Mouse (Mus musculus) ES-E14 (cell line): ENCODE data around the gene Fam8a1. TPM values are rescaled to one million over a fixed set of nuclear protein-coding genes. Genes with fewer than 3 reads are reported as not detected.

Experiments used
- DNase-seq: peaks from one replicate; pipeline ENCODE4 v3.0.0-alpha.2; 2013; ENCODE audit warnings: low read depth, low spot score
- H3K27ac ChIP-seq: 2 replicates; pipeline ENCODE4 v1.5.1; 2012; ENCODE audit warnings: low read depth, mild to moderate bottlenecking, low read length, moderate library complexity, mixed read lengths; ENCODE audit not compliant: poor library complexity, insufficient read depth, severe bottlenecking
- H3K36me3 ChIP-seq: 2 replicates; pipeline ENCODE4 v1.6.1; 2012; ENCODE audit warnings: mild to moderate bottlenecking, low read length, moderate library complexity, mixed read lengths; ENCODE audit not compliant: control insufficient read depth, poor library complexity, insufficient read depth, severe bottlenecking
- H3K4me1 ChIP-seq, 2 experiments: fragments of 150-350 bp in 1 of 2; sonication (generic) in 1 of 2; 2 replicates each; pipeline ENCODE4 v1.6.1; 2012; ENCODE audit warnings: low read length in 2 of 2, mild to moderate bottlenecking in 1 of 2, mixed read lengths in 1 of 2; ENCODE audit not compliant: control insufficient read depth in 2 of 2, insufficient read depth in 2 of 2, poor library complexity in 1 of 2
- H3K4me3 ChIP-seq, 2 experiments: fragments of 150-350 bp in 1 of 2; sonication (generic) in 1 of 2; 2 replicates each; pipeline ENCODE4 v1.5.1; 2012; ENCODE audit warnings: low read length in 2 of 2, low read depth in 1 of 2, mild to moderate bottlenecking in 1 of 2, mixed read lengths in 1 of 2; ENCODE audit not compliant: insufficient read depth in 1 of 2, poor library complexity in 1 of 2, severe bottlenecking in 1 of 2
- H3K9ac ChIP-seq: 2 replicates; pipeline ENCODE4 v1.6.1; 2012; ENCODE audit warnings: low read depth, mild to moderate bottlenecking, low read length, mixed read lengths; ENCODE audit not compliant: poor library complexity, insufficient read depth, severe bottlenecking
- H3K9me3 ChIP-seq: fragments of 150-350 bp; sonication (generic); 2 replicates; pipeline ENCODE4 v1.6.1; 2012; ENCODE audit warnings: low read depth, mild to moderate bottlenecking, low read length; ENCODE audit not compliant: control insufficient read depth, insufficient read depth
- CHD2 ChIP-seq: IDR thresholded peaks from 2 replicates; pipeline ENCODE4 v1.6.1; 2014; ENCODE audit warnings: mild to moderate bottlenecking, low read depth, low read length, inconsistent platforms
- HCFC1 ChIP-seq: IDR thresholded peaks from 2 replicates; pipeline ENCODE4 v1.6.1; 2012; ENCODE audit warnings: low read length, inconsistent platforms, borderline replicate concordance; ENCODE audit not compliant: insufficient read depth
- MAFK ChIP-seq: IDR thresholded peaks from 2 replicates; pipeline ENCODE4 v1.6.1; 2014; ENCODE audit warnings: mild to moderate bottlenecking, low read depth, low read length, inconsistent platforms; ENCODE audit not compliant: insufficient read depth
- ZC3H11A ChIP-seq: IDR thresholded peaks from 2 replicates; pipeline ENCODE4 v1.6.1; 2012; ENCODE audit warnings: low read depth, mild to moderate bottlenecking, inconsistent platforms, low read length, borderline replicate concordance
- ZNF384 ChIP-seq: IDR thresholded peaks from 2 replicates; pipeline ENCODE4 v1.6.1; 2012; ENCODE audit warnings: low read depth, low read length, inconsistent platforms
- in situ Hi-C, 2 experiments: fragments of 600-800 bp; cut with MboI; formaldehyde crosslinking; loops; one replicate each; pipeline ENCODE4 v1.15.1; 2025; ENCODE audit warnings: low sequenced_read_pairs in 2 of 2, inconsistent platforms in 1 of 2; ENCODE audit not compliant: unreplicated experiment in 2 of 2
- total RNA-seq: library from RNA; depleted of rRNA; stranded (reverse); fragments of 300-350 nt; gene quantifications from 2 replicates; pipeline ENCODE4 v1.2.3, GENCODE M21; 2012

Fam8a1 gene
- total RNA-seq, 1 experiment: 32.0 TPM

- H3K4me3 ChIP-seq: no peak overlapping the region
- no peak for DNase-seq
- no peak overlapping the region for H3K9ac ChIP-seq
- no peaks in the 10 kb centered on the region for H3K36me3 ChIP-seq
- H3K4me1 ChIP-seq: no peaks in the 10 kb centered on the region
- H3K9me3 ChIP-seq: no peaks in the 10 kb centered on the region
- TF ChIP-seq ZNF384 (no peak), ZC3H11A (no peak), MAFK (no peak), HCFC1 (no peak), CHD2 (no peak)
- no peak overlapping the region for H3K27ac ChIP-seq
- in situ Hi-C loops: no loop called here
These were observed 10.1 kb upstream of the Fam8a1 start for GRCm38 (mm10) chr13:46659211-46659610.

GRCm38 (mm10) chr13:46663461-46663964, 5.8 kb upstream of the Fam8a1 start:
- H3K9me3 ChIP-seq: no peaks in the 10 kb centered on the region
- H3K4me3 ChIP-seq: no peak overlapping the region
- no peaks in the 10 kb centered on the region for H3K4me1 ChIP-seq
- H3K27ac ChIP-seq: no peak overlapping the region
- H3K36me3 ChIP-seq: no peaks in the 10 kb centered on the region
- in situ Hi-C loops: no loop called here
- no peak overlapping the region for H3K9ac ChIP-seq
- TF ChIP-seq ZC3H11A (peak; percentile 39; the same call in 1 of the 2 replicates), HCFC1 (no peak)
- DNase-seq: no peak

GRCm38 (mm10) chr13:46669620-46670271, 424 bp downstream of the Fam8a1 start:
- Histone ChIP-seq H3K9ac (peak overlapping the region; percentile 84), H3K36me3 (peaks cover 2% of the 10 kb centered on the region), H3K4me3 (peak overlapping the region; percentile 90 to 94), H3K27ac (no peak overlapping the region; the same call in 1 of the 2 replicates), H3K4me1 (peaks cover 2% of the 10 kb centered on the region in 2 experiments; a peak in 1 of 4 replicates), H3K9me3 (no peaks in the 10 kb centered on the region)
- in situ Hi-C loops: no loop called here
- TF ChIP-seq CHD2: no peak
- no peak for TF ChIP-seq ZNF384
- no peak for TF ChIP-seq ZC3H11A
- TF ChIP-seq HCFC1: 0 out of 2 replicates have a peak, but pooled peaks have one; percentile 7
- TF ChIP-seq MAFK: no peak
- DNase-seq: no peak

GRCm38 (mm10) chr13:46670514-46670913, 1.2 kb downstream of the Fam8a1 start:
- TF ChIP-seq CHD2 (no peak), ZC3H11A (no peak), ZNF384 (no peak)
- in situ Hi-C loops: no loop called here
- Histone ChIP-seq H3K9me3 (no peaks in the 10 kb centered on the region), H3K9ac (peak overlapping the region; percentile 84; the same call in 1 of the 2 replicates), H3K4me3 (peak overlapping the region; percentile 90 to 94), H3K4me1 (peaks cover 2% of the 10 kb centered on the region in 2 experiments; a peak in 1 of 4 replicates), H3K27ac (no peak overlapping the region), H3K36me3 (peaks cover 4% of the 10 kb centered on the region)
- DNase-seq: no peak

GRCm38 (mm10) chr13:46674601-46675000, 5.3 kb downstream of the Fam8a1 start:
- no peak for DNase-seq
- H3K9ac ChIP-seq: no peak overlapping the region
- no peaks in the 10 kb centered on the region for H3K9me3 ChIP-seq
- H3K4me1 ChIP-seq: peaks cover 2% of the 10 kb centered on the region in 2 experiments; a peak in 1 of 4 replicates
- no peak for TF ChIP-seq ZC3H11A
- TF ChIP-seq MAFK: no peak
- no peak for TF ChIP-seq HCFC1
- no peak overlapping the region for H3K27ac ChIP-seq
- no peak overlapping the region for H3K4me3 ChIP-seq
- in situ Hi-C loops: no loop called here
- peaks cover 5% of the 10 kb centered on the region for H3K36me3 ChIP-seq
